Mouse (Mus musculus): Measurements from ENCODE around the gene Atg101. TPM values are rescaled to one million over a fixed set of nuclear protein-coding genes. Genes with fewer than 3 reads are reported as not detected.

Gene Atg101
- polyA plus RNA-seq, 1 experiment = 37.6 TPM

DNA sequence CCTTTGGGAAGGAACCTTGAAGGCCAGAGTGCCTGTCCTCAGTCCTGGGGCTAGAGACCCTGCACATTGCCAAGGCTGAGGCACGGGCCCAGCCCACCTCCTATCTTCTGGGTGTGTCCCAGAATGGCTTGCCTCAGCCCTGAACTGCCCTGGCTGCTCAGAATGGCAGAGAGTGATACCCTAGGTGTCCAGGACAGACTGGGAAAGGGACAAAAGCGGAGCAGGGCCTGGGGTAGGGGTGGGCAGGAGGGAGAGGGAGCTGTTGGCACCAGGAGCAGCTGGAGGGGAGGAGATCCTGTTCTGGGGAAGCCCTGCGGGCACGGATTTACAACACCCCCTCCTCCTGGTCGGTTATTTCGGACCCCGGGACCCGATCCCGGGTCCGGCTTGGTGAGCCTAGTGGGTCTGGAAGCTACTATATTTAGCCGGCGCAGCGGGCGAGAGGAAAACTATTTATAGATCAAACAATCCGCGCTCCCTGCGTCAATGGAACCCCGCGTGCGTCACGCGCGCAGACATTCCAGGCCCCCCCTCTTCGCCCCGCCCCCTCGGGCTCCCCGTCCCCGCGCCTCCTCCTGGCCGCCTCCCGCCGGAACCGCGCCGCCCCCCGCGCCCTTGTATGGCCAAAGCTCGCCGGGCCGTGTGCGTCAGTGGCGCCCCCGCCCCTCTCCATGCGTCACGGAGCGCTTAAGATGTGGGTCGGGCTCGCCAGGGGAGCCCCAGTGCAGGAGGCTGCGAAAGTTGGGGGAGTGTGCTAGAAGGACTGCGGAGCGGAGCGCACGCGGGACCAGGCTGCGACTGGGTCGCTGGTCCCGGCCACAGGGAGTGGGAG lies 17.7 kb upstream of the Atg101 start:
- peaks cover 13% of the 10 kb centered on the region for H3K36me3 ChIP-seq (ENCODE audit: control insufficient read depth, insufficient read depth, low read length, poor library complexity, severe bottlenecking)
- peak overlapping the region; percentile 68 for H3K4me3 ChIP-seq (ENCODE audit: low read depth, low read length)
- H3K27me3 ChIP-seq (ENCODE audit: control insufficient read depth, insufficient read depth, low read length, poor library complexity, severe bottlenecking) = no peaks in the 10 kb centered on the region
- no peaks in the 10 kb centered on the region for H3K9me3 ChIP-seq (replicated peaks; ENCODE audit: control insufficient read depth, insufficient read depth, low read length, poor library complexity, severe bottlenecking)
- peaks cover 10% of the 10 kb centered on the region for H3K4me1 ChIP-seq (ENCODE audit: control insufficient read depth, insufficient read depth, low read length)
- H3K9ac ChIP-seq (ENCODE audit: low read depth, poor library complexity, severe bottlenecking) = peak overlapping the region; percentile 40
- peak overlapping the region; percentile 39 for H3K27ac ChIP-seq (ENCODE audit: insufficient read depth, low read length)
- TF ChIP-seq EP300 (IDR thresholded peaks at IDR 0.05; ENCODE audit: insufficient read depth, low read depth, low read length) (0 out of 2 replicates have a peak, but pooled peaks have one; percentile 11), CTCF (IDR thresholded peaks at IDR 0.05; ENCODE audit: low read depth, low read length) (no peak), POLR2A (IDR thresholded peaks at IDR 0.05; ENCODE audit: insufficient read depth, low read length) (peak; percentile 41)

DNA sequence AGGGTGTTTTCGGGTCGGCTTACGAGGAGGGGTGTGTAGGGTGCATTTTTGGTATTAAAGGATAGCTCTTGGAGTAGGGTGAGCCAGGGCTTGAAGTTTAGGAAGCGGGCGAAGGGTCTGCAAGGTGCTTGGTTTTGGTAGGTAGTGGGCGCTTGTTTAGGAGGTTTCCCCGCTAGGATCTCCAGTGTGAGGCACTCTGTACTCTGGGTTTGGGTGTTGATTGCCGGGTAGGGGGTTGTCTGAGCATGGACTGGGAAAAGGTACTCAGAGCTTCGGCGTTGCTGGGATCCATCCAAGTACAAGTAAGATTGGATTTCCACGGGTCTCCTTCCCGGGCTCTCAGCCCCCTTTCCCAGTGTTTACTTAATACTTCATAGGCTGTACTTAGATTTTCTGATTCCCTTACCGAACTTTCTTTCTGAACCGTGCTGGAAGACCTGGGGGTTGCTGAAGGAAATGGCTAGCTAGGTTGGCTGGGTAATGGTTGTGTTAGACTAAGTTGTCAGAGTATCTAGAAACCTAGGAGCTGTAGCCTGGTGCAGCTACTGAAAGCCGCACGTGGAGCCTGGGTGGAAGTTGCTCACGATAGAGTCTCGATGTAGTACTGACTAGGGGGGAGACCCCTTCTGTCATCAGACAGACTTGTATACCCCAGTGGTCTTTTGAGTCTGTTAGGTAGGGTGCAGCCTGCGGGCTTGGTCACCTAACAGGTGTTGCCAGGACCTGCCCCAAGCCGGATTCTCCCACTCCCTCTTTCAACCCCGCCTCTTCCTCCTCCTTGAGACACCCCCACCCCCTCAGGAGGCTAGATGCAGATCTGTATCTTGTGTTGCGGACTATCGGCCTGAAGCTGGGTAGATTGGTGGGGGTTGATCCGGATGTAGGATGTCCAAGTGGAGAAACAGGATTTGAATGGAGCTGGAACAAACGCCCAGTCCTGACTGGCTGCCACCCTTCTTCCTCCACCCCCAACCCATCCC lies 16.7 kb upstream of the Atg101 start:
- H3K4me1 ChIP-seq (ENCODE audit: control insufficient read depth, insufficient read depth, low read length) = peaks cover 13% of the 10 kb centered on the region
- H3K4me3 ChIP-seq (ENCODE audit: low read depth, low read length) = peak overlapping the region; percentile 68
- peak overlapping the region; percentile 39 for H3K27ac ChIP-seq (ENCODE audit: insufficient read depth, low read length)
- H3K36me3 ChIP-seq (ENCODE audit: control insufficient read depth, insufficient read depth, low read length, poor library complexity, severe bottlenecking) = peaks cover 21% of the 10 kb centered on the region
- peak overlapping the region; percentile 40 for H3K9ac ChIP-seq (ENCODE audit: low read depth, poor library complexity, severe bottlenecking)
- no peaks in the 10 kb centered on the region for H3K27me3 ChIP-seq (ENCODE audit: control insufficient read depth, insufficient read depth, low read length, poor library complexity, severe bottlenecking)
- peak; percentile 85 for TF ChIP-seq EP300 (IDR thresholded peaks at IDR 0.05; ENCODE audit: insufficient read depth, low read depth, low read length)
- TF ChIP-seq CTCF (IDR thresholded peaks at IDR 0.05; ENCODE audit: low read depth, low read length) = no peak
- H3K9me3 ChIP-seq (replicated peaks; ENCODE audit: control insufficient read depth, insufficient read depth, low read length, poor library complexity, severe bottlenecking) = no peaks in the 10 kb centered on the region

DNA sequence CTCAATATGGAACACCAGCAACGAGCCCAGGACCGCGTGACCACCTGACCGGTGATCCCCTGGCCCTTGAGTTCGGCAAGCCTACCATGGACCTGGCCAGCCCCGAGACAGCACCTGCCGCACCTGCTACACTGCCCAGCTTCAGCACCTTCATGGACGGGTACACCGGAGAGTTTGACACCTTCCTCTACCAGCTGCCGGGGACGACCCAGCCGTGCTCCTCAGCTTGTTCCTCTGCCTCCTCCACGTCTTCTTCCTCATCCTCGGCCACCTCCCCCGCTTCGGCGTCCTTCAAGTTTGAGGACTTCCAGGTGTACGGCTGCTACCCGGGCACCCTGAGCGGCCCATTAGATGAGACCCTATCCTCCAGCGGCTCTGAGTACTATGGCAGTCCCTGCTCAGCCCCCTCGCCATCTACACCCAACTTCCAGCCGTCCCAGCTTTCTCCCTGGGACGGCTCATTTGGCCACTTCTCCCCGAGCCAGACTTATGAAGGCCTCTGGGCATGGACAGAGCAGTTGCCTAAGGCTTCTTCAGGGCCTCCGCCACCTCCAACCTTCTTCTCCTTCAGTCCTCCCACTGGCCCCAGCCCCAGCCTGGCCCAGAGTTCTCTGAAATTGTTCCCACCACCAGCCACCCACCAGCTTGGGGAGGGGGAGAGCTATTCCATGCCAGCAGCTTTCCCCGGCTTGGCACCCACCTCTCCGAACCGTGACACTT lies 13.8 kb upstream of the Atg101 start:
- H3K27ac ChIP-seq (ENCODE audit: insufficient read depth, low read length) = no peak overlapping the region
- peaks cover 15% of the 10 kb centered on the region for H3K4me1 ChIP-seq (ENCODE audit: control insufficient read depth, insufficient read depth, low read length)
- H3K4me3 ChIP-seq (ENCODE audit: low read depth, low read length) = no peak overlapping the region
- H3K36me3 ChIP-seq (ENCODE audit: control insufficient read depth, insufficient read depth, low read length, poor library complexity, severe bottlenecking) = peaks cover 38% of the 10 kb centered on the region
- no peaks in the 10 kb centered on the region for H3K27me3 ChIP-seq (ENCODE audit: control insufficient read depth, insufficient read depth, low read length, poor library complexity, severe bottlenecking)
- no peak for TF ChIP-seq POLR2A (IDR thresholded peaks at IDR 0.05; ENCODE audit: insufficient read depth, low read length)
- TF ChIP-seq CTCF (IDR thresholded peaks at IDR 0.05; ENCODE audit: low read depth, low read length) = no peak
- TF ChIP-seq EP300 (IDR thresholded peaks at IDR 0.05; ENCODE audit: insufficient read depth, low read depth, low read length) = no peak
- H3K9ac ChIP-seq (ENCODE audit: low read depth, poor library complexity, severe bottlenecking) = no peak overlapping the region
- H3K9me3 ChIP-seq (replicated peaks; ENCODE audit: control insufficient read depth, insufficient read depth, low read length, poor library complexity, severe bottlenecking) = no peaks in the 10 kb centered on the region

DNA sequence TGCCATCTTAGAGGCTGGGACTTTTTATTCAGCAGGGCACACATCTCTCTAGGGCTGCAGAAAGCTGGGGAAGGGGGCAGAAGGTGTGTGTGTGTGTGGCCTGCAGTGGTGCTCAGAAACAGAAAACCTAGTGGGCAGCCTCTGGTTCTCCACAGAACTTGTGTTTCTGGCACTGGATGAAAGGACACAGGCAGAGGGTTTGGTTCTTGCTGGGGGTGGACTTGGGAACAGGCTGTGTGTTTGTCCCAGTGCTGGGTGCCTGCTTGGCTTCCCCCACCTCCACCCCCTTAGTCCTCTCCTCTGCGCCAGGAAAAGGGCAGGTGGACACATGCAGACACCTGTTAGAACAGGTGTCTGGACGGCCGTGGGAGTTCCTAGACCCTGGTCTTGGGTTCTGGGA lies 13.0 kb upstream of the Atg101 start:
- TF ChIP-seq POLR2A (IDR thresholded peaks at IDR 0.05; ENCODE audit: insufficient read depth, low read length) (no peak), CTCF (IDR thresholded peaks at IDR 0.05; ENCODE audit: low read depth, low read length) (no peak), EP300 (IDR thresholded peaks at IDR 0.05; ENCODE audit: insufficient read depth, low read depth, low read length) (no peak)
- H3K27ac ChIP-seq (ENCODE audit: insufficient read depth, low read length) = no peak overlapping the region
- no peaks in the 10 kb centered on the region for H3K27me3 ChIP-seq (ENCODE audit: control insufficient read depth, insufficient read depth, low read length, poor library complexity, severe bottlenecking)
- peaks cover 38% of the 10 kb centered on the region for H3K36me3 ChIP-seq (ENCODE audit: control insufficient read depth, insufficient read depth, low read length, poor library complexity, severe bottlenecking)
- no peak overlapping the region for H3K9ac ChIP-seq (ENCODE audit: low read depth, poor library complexity, severe bottlenecking)
- no peaks in the 10 kb centered on the region for H3K9me3 ChIP-seq (replicated peaks; ENCODE audit: control insufficient read depth, insufficient read depth, low read length, poor library complexity, severe bottlenecking)
- H3K4me1 ChIP-seq (ENCODE audit: control insufficient read depth, insufficient read depth, low read length) = peaks cover 12% of the 10 kb centered on the region
- no peak overlapping the region for H3K4me3 ChIP-seq (ENCODE audit: low read depth, low read length)

DNA sequence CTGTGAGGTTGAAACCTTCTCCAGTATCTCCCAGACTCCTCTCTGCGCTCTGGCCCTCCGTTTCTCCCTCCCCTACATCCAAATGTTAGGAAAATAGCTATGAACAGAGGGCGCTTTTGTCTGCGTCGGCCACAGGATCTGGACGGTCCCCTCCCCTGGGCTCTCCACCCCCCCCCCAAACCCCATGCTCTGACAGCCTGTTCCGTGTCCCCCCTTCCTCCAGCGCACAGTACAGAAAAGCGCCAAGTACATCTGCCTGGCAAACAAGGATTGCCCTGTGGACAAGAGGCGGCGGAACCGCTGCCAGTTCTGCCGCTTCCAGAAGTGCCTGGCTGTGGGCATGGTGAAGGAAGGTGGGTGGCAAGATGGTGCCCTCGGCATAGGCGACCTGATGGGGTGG lies 12.6 kb upstream of the Atg101 start:
- Histone ChIP-seq H3K4me3 (ENCODE audit: low read depth, low read length) (peak overlapping the region; percentile 18; the same call in 1 of the 2 replicates), H3K27ac (ENCODE audit: insufficient read depth, low read length) (no peak overlapping the region), H3K4me1 (ENCODE audit: control insufficient read depth, insufficient read depth, low read length) (peaks cover 12% of the 10 kb centered on the region), H3K27me3 (ENCODE audit: control insufficient read depth, insufficient read depth, low read length, poor library complexity, severe bottlenecking) (no peaks in the 10 kb centered on the region), H3K36me3 (ENCODE audit: control insufficient read depth, insufficient read depth, low read length, poor library complexity, severe bottlenecking) (peaks cover 38% of the 10 kb centered on the region), H3K9ac (ENCODE audit: low read depth, poor library complexity, severe bottlenecking) (no peak overlapping the region), H3K9me3 (replicated peaks; ENCODE audit: control insufficient read depth, insufficient read depth, low read length, poor library complexity, severe bottlenecking) (no peaks in the 10 kb centered on the region)
- TF ChIP-seq CTCF (IDR thresholded peaks at IDR 0.05; ENCODE audit: low read depth, low read length) (no peak), EP300 (IDR thresholded peaks at IDR 0.05; ENCODE audit: insufficient read depth, low read depth, low read length) (no peak), POLR2A (IDR thresholded peaks at IDR 0.05; ENCODE audit: insufficient read depth, low read length) (no peak)

Measured in ES-Bruce4 (cell line).